Mouse (Mus musculus) E14TG2a.4 (cell line): ENCODE measurements at regions not wholly inside any gene's neighbourhood (a gene's known extent, or its start where the extent isn't known, plus 50 kb on each side); places are given as distances from the start of the nearest gene placed in this dataset.

ENCODE experiments used
- H3K27me3 ChIP-seq: 2 replicates; pipeline ENCODE4 v1.6.1; 2014; ENCODE audit warnings: low read length, control low read depth; ENCODE audit not compliant: insufficient read depth
- H3K36me3 ChIP-seq: 2 replicates; pipeline ENCODE4 v1.6.1; 2014; ENCODE audit warnings: low read length, control low read depth; ENCODE audit not compliant: insufficient read depth
- H3K4me1 ChIP-seq: replicated peaks from 2 replicates; pipeline ENCODE4 v1.6.1; 2014; ENCODE audit warnings: low read depth, low read length, control low read depth
- H3K4me3 ChIP-seq: replicated peaks from 2 replicates; pipeline ENCODE4 v1.5.1; 2014; ENCODE audit warnings: mild to moderate bottlenecking, low read length
- H3K9me3 ChIP-seq: 2 replicates; pipeline ENCODE4 v1.6.1; 2014; ENCODE audit warnings: low read length, control low read depth
- CTCF ChIP-seq: conservative IDR thresholded peaks from 2 replicates; pipeline ENCODE4 v1.5.1; 2014; ENCODE audit warnings: low read length
- NANOG ChIP-seq: IDR thresholded peaks from 2 replicates; pipeline ENCODE4 v1.6.1; 2014; ENCODE audit warnings: borderline replicate concordance, low read length, mixed read lengths
- POU5F1 ChIP-seq: IDR thresholded peaks from 2 replicates; pipeline ENCODE4 v1.6.1; 2014; ENCODE audit warnings: low read length, borderline replicate concordance

GRCm38 (mm10) chr12:12716691-12717090 lies 225.0 kb downstream of the Mycn start:
- H3K36me3 ChIP-seq: no peaks in the 10 kb centered on the region
- no peak for TF ChIP-seq NANOG
- no peak for TF ChIP-seq POU5F1
- TF ChIP-seq CTCF: no peak
- H3K4me3 ChIP-seq: no peak overlapping the region
- peaks cover 19% of the 10 kb centered on the region for H3K4me1 ChIP-seq
- H3K9me3 ChIP-seq: no peaks in the 10 kb centered on the region
- peaks cover 2% of the 10 kb centered on the region; the same call in 1 of the 2 replicates for H3K27me3 ChIP-seq

GRCm38 (mm10) chr12:12715956-12716669 lies 225.6 kb downstream of the Mycn start:
- H3K36me3 ChIP-seq: no peaks in the 10 kb centered on the region
- no peak overlapping the region for H3K4me3 ChIP-seq
- TF ChIP-seq CTCF (no peak), NANOG (no peak), POU5F1 (no peak)
- peaks cover 2% of the 10 kb centered on the region; the same call in 1 of the 2 replicates for H3K27me3 ChIP-seq
- no peaks in the 10 kb centered on the region for H3K9me3 ChIP-seq
- H3K4me1 ChIP-seq: peaks cover 19% of the 10 kb centered on the region

GRCm38 (mm10) chr12:12715528-12715927 lies 226.2 kb downstream of the Mycn start:
- peaks cover 21% of the 10 kb centered on the region for H3K4me1 ChIP-seq
- H3K27me3 ChIP-seq: peaks cover under 1% of the 10 kb centered on the region; the same call in 1 of the 2 replicates
- TF ChIP-seq NANOG (no peak), CTCF (no peak), POU5F1 (no peak)
- H3K4me3 ChIP-seq: no peak overlapping the region
- H3K9me3 ChIP-seq: no peaks in the 10 kb centered on the region
- no peaks in the 10 kb centered on the region for H3K36me3 ChIP-seq

GRCm38 (mm10) chr12:12710184-12710609 lies 231.5 kb downstream of the Mycn start:
- TF ChIP-seq NANOG (no peak), POU5F1 (no peak), CTCF (no peak)
- Histone ChIP-seq H3K27me3 (no peaks in the 10 kb centered on the region), H3K4me3 (no peak overlapping the region), H3K4me1 (peaks cover 38% of the 10 kb centered on the region), H3K36me3 (no peaks in the 10 kb centered on the region), H3K9me3 (peaks cover 8% of the 10 kb centered on the region)

GRCm38 (mm10) chr12:12708954-12709523 lies 232.7 kb downstream of the Mycn start:
- Histone ChIP-seq H3K27me3 (no peaks in the 10 kb centered on the region), H3K4me1 (peaks cover 31% of the 10 kb centered on the region), H3K9me3 (peaks cover 8% of the 10 kb centered on the region), H3K4me3 (peak overlapping the region; percentile 35), H3K36me3 (no peaks in the 10 kb centered on the region)
- TF ChIP-seq POU5F1 (no peak), CTCF (no peak), NANOG (no peak)

GRCm38 (mm10) chr12:12706326-12706920 lies 235.3 kb downstream of the Mycn start:
- Histone ChIP-seq H3K27me3 (no peaks in the 10 kb centered on the region), H3K36me3 (no peaks in the 10 kb centered on the region)
- TF ChIP-seq CTCF (no peak), NANOG (no peak), POU5F1 (no peak)

GRCm38 (mm10) chr12:12701735-12702134 lies 240.0 kb downstream of the Mycn start:
- H3K4me3 ChIP-seq: no peak overlapping the region
- TF ChIP-seq CTCF (no peak), NANOG (no peak), POU5F1 (no peak)
- H3K36me3 ChIP-seq: no peaks in the 10 kb centered on the region
- no peaks in the 10 kb centered on the region for H3K4me1 ChIP-seq
- 0 out of 2 replicates have a peak, but pooled peaks cover 3% of the 10 kb centered on the region for H3K27me3 ChIP-seq
- H3K9me3 ChIP-seq: peaks cover 6% of the 10 kb centered on the region; the same call in 1 of the 2 replicates

More at GRCm38 (mm10) chr12:12706326-12706920, 235.3 kb downstream of the Mycn start:
- Histone ChIP-seq H3K4me3 (no peak overlapping the region), H3K9me3 (peaks cover 8% of the 10 kb centered on the region), H3K4me1 (peaks cover 31% of the 10 kb centered on the region)

- H3K27me3 ChIP-seq: peaks cover 6% of the 10 kb centered on the region; the same call in 1 of the 2 replicates
- H3K4me1 ChIP-seq: no peaks in the 10 kb centered on the region
- peaks cover 6% of the 10 kb centered on the region; the same call in 1 of the 2 replicates for H3K9me3 ChIP-seq
- H3K4me3 ChIP-seq: no peak overlapping the region
- TF ChIP-seq NANOG: no peak
- TF ChIP-seq CTCF: no peak
- TF ChIP-seq POU5F1: no peak
- H3K36me3 ChIP-seq: no peaks in the 10 kb centered on the region
Observed at GRCm38 (mm10) chr12:12701060-12701667, 240.6 kb downstream of the Mycn start.
